Mouse (Mus musculus): ENCODE measurements at regions not wholly inside any gene's neighbourhood (a gene's known extent, or its start where the extent isn't known, plus 50 kb on each side); places are given as distances from the start of the nearest gene placed in this dataset.

DNA sequence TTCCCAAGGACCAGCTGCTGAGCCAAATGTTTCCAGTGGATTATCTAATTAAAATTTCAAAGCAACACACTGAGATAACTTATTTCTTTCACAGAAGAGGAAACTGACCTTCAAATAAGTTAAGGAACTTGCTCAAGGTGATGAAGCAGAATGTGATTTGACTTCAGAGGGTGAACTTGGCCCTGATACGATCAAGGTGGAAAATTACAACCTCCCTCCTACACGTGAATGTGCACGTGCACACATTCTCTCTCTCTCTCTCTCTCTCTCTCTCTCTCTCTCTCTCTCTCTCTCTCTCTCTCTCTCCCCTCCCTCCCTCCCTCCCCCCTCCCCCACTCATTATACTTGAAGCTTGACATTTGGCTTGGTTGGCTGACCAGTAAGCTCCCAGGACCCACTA, 131.8 kb upstream of the Cxcr4 start:
- TF ChIP-seq CTCF (IDR thresholded peaks at IDR 0.05; ENCODE audit: low read depth) (no peak), EP300 (IDR thresholded peaks at IDR 0.05; ENCODE audit: low read depth) (no peak)

Data from liver, embryonic 14.5 days (tissue).